Mouse (Mus musculus): ENCODE measurements around the gene Tenm4.
A peak's percentile ranks its signal among the peaks of the same experiment; 100 is the strongest.

Gene Tenm4

GRCm38 (mm10) chr7:96170924-96171595 is at the start of gene Tenm4:
Gene Tenm4 (plus strand): TSS chr7:96171246.
- no peak for DNase-seq (ENCODE audit: low spot score)

GRCm38 (mm10) chr7:96130763-96131162 is 40.3 kb upstream of the Tenm4 start:
- no peak for DNase-seq (ENCODE audit: low spot score)

- DNase-seq (ENCODE audit: low spot score) = no peak
These were observed 39.9 kb upstream of the Tenm4 start for GRCm38 (mm10) chr7:96131175-96131574.

GRCm38 (mm10) chr7:96136497-96136961 is 34.5 kb upstream of the Tenm4 start:
- no peak for DNase-seq (ENCODE audit: low spot score)

GRCm38 (mm10) chr7:96141876-96142275 is 29.2 kb upstream of the Tenm4 start:
- no peak for DNase-seq (ENCODE audit: low spot score)

GRCm38 (mm10) chr7:96142973-96143596 is 28.0 kb upstream of the Tenm4 start:
- peak; percentile 24 for DNase-seq (ENCODE audit: low spot score)

GRCm38 (mm10) chr7:96147436-96147835 is 23.6 kb upstream of the Tenm4 start:
- no peak for DNase-seq (ENCODE audit: low spot score)

- no peak for DNase-seq (ENCODE audit: low spot score)
These were observed 22.9 kb upstream of the Tenm4 start for GRCm38 (mm10) chr7:96148191-96148590.

GRCm38 (mm10) chr7:96151277-96151676 is 19.8 kb upstream of the Tenm4 start:
- DNase-seq (ENCODE audit: low spot score) = peak; percentile 68

- DNase-seq (ENCODE audit: low spot score) = no peak
These were observed 19.1 kb upstream of the Tenm4 start for GRCm38 (mm10) chr7:96151961-96152360.

- no peak for DNase-seq (ENCODE audit: low spot score)
These were observed 18.6 kb upstream of the Tenm4 start for GRCm38 (mm10) chr7:96152431-96152830.

GRCm38 (mm10) chr7:96152924-96153359 is 18.1 kb upstream of the Tenm4 start:
- no peak for DNase-seq (ENCODE audit: low spot score)

GRCm38 (mm10) chr7:96154025-96154424 is 17.0 kb upstream of the Tenm4 start:
- no peak for DNase-seq (ENCODE audit: low spot score)

- DNase-seq (ENCODE audit: low spot score) = no peak
These were observed 14.4 kb upstream of the Tenm4 start for GRCm38 (mm10) chr7:96156481-96157255.

GRCm38 (mm10) chr7:96164141-96164540 is 6.9 kb upstream of the Tenm4 start:
- DNase-seq (ENCODE audit: low spot score) = no peak

GRCm38 (mm10) chr7:96168921-96169320 is 2.1 kb upstream of the Tenm4 start:
- DNase-seq (ENCODE audit: low spot score) = no peak

- DNase-seq (ENCODE audit: low spot score) = no peak
These were observed 834 bp downstream of the Tenm4 start for GRCm38 (mm10) chr7:96171596-96172563.

GRCm38 (mm10) chr7:96176781-96177180 is 5.7 kb downstream of the Tenm4 start:
- no peak for DNase-seq (ENCODE audit: low spot score)

GRCm38 (mm10) chr7:96181751-96182150 is 10.7 kb downstream of the Tenm4 start:
- DNase-seq (ENCODE audit: low spot score) = no peak

GRCm38 (mm10) chr7:96183195-96183594 is 12.1 kb downstream of the Tenm4 start:
- no peak for DNase-seq (ENCODE audit: low spot score)

- DNase-seq (ENCODE audit: low spot score) = no peak
These were observed 14.4 kb downstream of the Tenm4 start for GRCm38 (mm10) chr7:96185411-96185810.
